Mouse (Mus musculus): Measurements from ENCODE around the gene Ugt1a9. TPM values are rescaled to one million over a fixed set of nuclear protein-coding genes. Genes with fewer than 3 reads are reported as not detected.

Ugt1a9 gene
- total and polyA plus RNA-seq, 3 experiments: not detected

GRCm38 (mm10) chr1:88179657-88180056 lies 109.1 kb downstream of the Ugt1a9 start:
- no peak overlapping the region for H3K4me3 ChIP-seq (replicated peaks in 1 of 3; ENCODE audit: low read depth in 2 of 3, low read length in 2 of 3, poor library complexity in 1 of 3)
- TF ChIP-seq SIN3A (IDR thresholded peaks at IDR 0.05; ENCODE audit: low read length): no peak
- TF ChIP-seq JUN (IDR thresholded peaks at IDR 0.05; ENCODE audit: insufficient read depth, low read depth, low read length): no peak
- no peak for TF ChIP-seq ZMIZ1 (IDR thresholded peaks at IDR 0.05; ENCODE audit: low read depth, low read length)
- TF ChIP-seq CTCF (conservative IDR thresholded peaks at IDR 0.05 in 1 of 2, IDR thresholded peaks at IDR 0.05 in 1 of 2; ENCODE audit: low read depth in 2 of 2, low read length in 2 of 2): no peak
- no peak for TF ChIP-seq SMC3 (IDR thresholded peaks at IDR 0.05; ENCODE audit: low read depth, low read length)
- no peak for TF ChIP-seq JUND (conservative IDR thresholded peaks at IDR 0.05; ENCODE audit: low read depth, low read length)
- no peak for TF ChIP-seq MAX (IDR thresholded peaks at IDR 0.05; ENCODE audit: low read length)
- no peak for TF ChIP-seq BHLHE40 (IDR thresholded peaks at IDR 0.05; ENCODE audit: low read depth, low read length)
- no peak for TF ChIP-seq MAFK (IDR thresholded peaks at IDR 0.05; ENCODE audit: insufficient replicate concordance, low read length)
- TF ChIP-seq USF1 (IDR thresholded peaks at IDR 0.05; ENCODE audit: low read depth, low read length): no peak
- no peak for TF ChIP-seq POLR2AphosphoS2 (IDR thresholded peaks at IDR 0.05; ENCODE audit: low read depth, low read length)
- no peak for TF ChIP-seq ELF1 (IDR thresholded peaks at IDR 0.05; ENCODE audit: low read depth, low read length)
- no peak for TF ChIP-seq CHD1 (IDR thresholded peaks at IDR 0.05; ENCODE audit: low read depth, low read length)
- H3K9me3 ChIP-seq (replicated peaks; ENCODE audit: low read length): peaks cover 10% of the 10 kb centered on the region
- dilution Hi-C loops (cut with MboI; ENCODE audit: extremely low pct_ligation_motif_present, extremely low pct_unique_long_range_greater_than_20kb, low sequenced_read_pairs): no loop called here
- no peaks in the 10 kb centered on the region for H3K79me2 ChIP-seq (replicated peaks; ENCODE audit: control insufficient read depth, extremely low read depth, insufficient read depth, poor library complexity, severe bottlenecking)
- no peak for DNase-seq (ENCODE audit: extremely low read depth)
- H3K4me1 ChIP-seq (ENCODE audit: control insufficient read depth in 1 of 2, insufficient read depth in 2 of 2): no peaks in the 10 kb centered on the region
- H3K27ac ChIP-seq (ENCODE audit: insufficient read depth, low read depth): no peak overlapping the region
- in situ Hi-C loops (cut with MboI; ENCODE audit: low pct_ligation_motif_present, low pct_unique_long_range_greater_than_20kb, low sequenced_read_pairs): no loop called here
- H3K36me3 ChIP-seq (replicated peaks in 1 of 2; ENCODE audit: control insufficient read depth in 1 of 2, insufficient read depth in 1 of 2, low read length in 1 of 2): no peaks in the 10 kb centered on the region
- no peak overlapping the region for H3K9ac ChIP-seq (ENCODE audit: insufficient read depth, low read depth)
- H3K27me3 ChIP-seq (replicated peaks): no peaks in the 10 kb centered on the region
- no peak overlapping the region for H3K4me2 ChIP-seq (ENCODE audit: insufficient read depth, low read depth, poor library complexity, severe bottlenecking)

GRCm38 (mm10) chr1:88186325-88186935 lies 115.8 kb downstream of the Ugt1a9 start:
- H3K9me3 ChIP-seq (replicated peaks; ENCODE audit: low read length): no peaks in the 10 kb centered on the region
- no peak overlapping the region for H3K4me3 ChIP-seq (replicated peaks in 1 of 3; ENCODE audit: low read depth in 2 of 3, low read length in 2 of 3, poor library complexity in 1 of 3)
- H3K27me3 ChIP-seq (replicated peaks): no peaks in the 10 kb centered on the region
- no peaks in the 10 kb centered on the region for H3K36me3 ChIP-seq (replicated peaks in 1 of 2; ENCODE audit: control insufficient read depth in 1 of 2, insufficient read depth in 1 of 2, low read length in 1 of 2)
- TF ChIP-seq MXI1 (IDR thresholded peaks at IDR 0.05; ENCODE audit: low read depth, low read length): no peak
- no peak for TF ChIP-seq CTCF (conservative IDR thresholded peaks at IDR 0.05 in 1 of 2, IDR thresholded peaks at IDR 0.05 in 1 of 2; ENCODE audit: low read depth in 2 of 2, low read length in 2 of 2)
- no peak for TF ChIP-seq CHD1 (IDR thresholded peaks at IDR 0.05; ENCODE audit: low read depth, low read length)
- no peak for TF ChIP-seq MYC (IDR thresholded peaks at IDR 0.05; ENCODE audit: low read depth, low read length)
- no peak for TF ChIP-seq ZC3H11A (IDR thresholded peaks at IDR 0.05; ENCODE audit: low read depth, low read length)
- DNase-seq (ENCODE audit: extremely low read depth): no peak
- H3K4me2 ChIP-seq (ENCODE audit: insufficient read depth, low read depth, poor library complexity, severe bottlenecking): no peak overlapping the region
- dilution Hi-C loops (cut with MboI; ENCODE audit: extremely low pct_ligation_motif_present, extremely low pct_unique_long_range_greater_than_20kb, low sequenced_read_pairs) (no loop called here), in situ Hi-C loops (cut with MboI; ENCODE audit: low pct_ligation_motif_present, low pct_unique_long_range_greater_than_20kb, low sequenced_read_pairs) (no loop called here)
- H3K79me2 ChIP-seq (replicated peaks; ENCODE audit: control insufficient read depth, extremely low read depth, insufficient read depth, poor library complexity, severe bottlenecking): no peaks in the 10 kb centered on the region
- no peak overlapping the region for H3K9ac ChIP-seq (ENCODE audit: insufficient read depth, low read depth)
- H3K4me1 ChIP-seq (ENCODE audit: control insufficient read depth in 1 of 2, insufficient read depth in 2 of 2): no peaks in the 10 kb centered on the region
- H3K27ac ChIP-seq (ENCODE audit: insufficient read depth, low read depth): no peak overlapping the region

All from CH12.LX (cell line).